Mouse (Mus musculus): ENCODE data around the gene Sec24a. TPM values are rescaled to one million over a fixed set of nuclear protein-coding genes. Genes with fewer than 3 reads are reported as not detected.
"Not testable (repeated sequence)": the region's sequence is repeated elsewhere in the genome, so short reads cannot be mapped to it uniquely, and the experiment has no call there.

Sec24a gene
- polyA plus RNA-seq, 1 experiment from 2014 or later, result 14.6 TPM

- not testable (repeated sequence) for H3K4me2 ChIP-seq (ENCODE audit: low read length); ATAC-seq; H3K4me3 ChIP-seq (replicated peaks; ENCODE audit: low read length); H3K36me3 ChIP-seq (ENCODE audit: control insufficient read depth, insufficient read depth); H3K27me3 ChIP-seq (replicated peaks; ENCODE audit: control insufficient read depth, insufficient read depth, low read length); H3K27ac ChIP-seq (ENCODE audit: low read length); H3K9ac ChIP-seq (replicated peaks; ENCODE audit: low read depth, low read length); H3K9me3 ChIP-seq (ENCODE audit: control insufficient read depth, low read length)
- H3K4me1 ChIP-seq (replicated peaks; ENCODE audit: control insufficient read depth, insufficient read depth, low read length), result peaks cover 12% of the 10 kb centered on the region
- 79% methylated on average over 6 of the region's 6 CpGs for WGBS
These were observed 11.7 kb downstream of the Sec24a start for GRCm38 (mm10) chr11:51751623-51752225.

GRCm38 (mm10) chr11:51746096-51746495, 17.3 kb downstream of the Sec24a start:
- 74% methylated on average over 1 of the region's 1 CpGs for WGBS
- Histone ChIP-seq H3K9me3 (ENCODE audit: control insufficient read depth, low read length) (no peaks in the 10 kb centered on the region), H3K4me2 (ENCODE audit: low read length) (no peak overlapping the region), H3K27me3 (replicated peaks; ENCODE audit: control insufficient read depth, insufficient read depth, low read length) (no peaks in the 10 kb centered on the region), H3K4me1 (replicated peaks; ENCODE audit: control insufficient read depth, insufficient read depth, low read length) (no peaks in the 10 kb centered on the region), H3K9ac (replicated peaks; ENCODE audit: low read depth, low read length) (no peak overlapping the region), H3K36me3 (ENCODE audit: control insufficient read depth, insufficient read depth) (peaks cover 17% of the 10 kb centered on the region), H3K4me3 (replicated peaks; ENCODE audit: low read length) (no peak overlapping the region), H3K27ac (ENCODE audit: low read length) (no peak overlapping the region)
- ATAC-seq, result no peak

GRCm38 (mm10) chr11:51740701-51741100, 22.7 kb downstream of the Sec24a start:
- peaks cover 17% of the 10 kb centered on the region for H3K36me3 ChIP-seq (ENCODE audit: control insufficient read depth, insufficient read depth)
- H3K27me3 ChIP-seq (replicated peaks; ENCODE audit: control insufficient read depth, insufficient read depth, low read length), result no peaks in the 10 kb centered on the region
- H3K4me3 ChIP-seq (replicated peaks; ENCODE audit: low read length), result no peak overlapping the region
- WGBS, result 93% methylated on average over 3 of the region's 3 CpGs
- no peak overlapping the region for H3K4me2 ChIP-seq (ENCODE audit: low read length)
- H3K9ac ChIP-seq (replicated peaks; ENCODE audit: low read depth, low read length), result no peak overlapping the region
- ATAC-seq, result no peak
- no peak overlapping the region for H3K27ac ChIP-seq (ENCODE audit: low read length)
- no peaks in the 10 kb centered on the region for H3K4me1 ChIP-seq (replicated peaks; ENCODE audit: control insufficient read depth, insufficient read depth, low read length)
- H3K9me3 ChIP-seq (ENCODE audit: control insufficient read depth, low read length), result no peaks in the 10 kb centered on the region

GRCm38 (mm10) chr11:51738651-51739403, 24.6 kb downstream of the Sec24a start:
- no peak overlapping the region for H3K4me3 ChIP-seq (replicated peaks; ENCODE audit: low read length)
- no peaks in the 10 kb centered on the region for H3K9me3 ChIP-seq (ENCODE audit: control insufficient read depth, low read length)
- H3K4me1 ChIP-seq (replicated peaks; ENCODE audit: control insufficient read depth, insufficient read depth, low read length), result no peaks in the 10 kb centered on the region
- H3K27ac ChIP-seq (ENCODE audit: low read length), result no peak overlapping the region
- ATAC-seq, result no peak
- no peaks in the 10 kb centered on the region for H3K27me3 ChIP-seq (replicated peaks; ENCODE audit: control insufficient read depth, insufficient read depth, low read length)
- peaks cover 17% of the 10 kb centered on the region for H3K36me3 ChIP-seq (ENCODE audit: control insufficient read depth, insufficient read depth)
- H3K9ac ChIP-seq (replicated peaks; ENCODE audit: low read depth, low read length), result no peak overlapping the region
- WGBS, result 97% methylated on average over 3 of the region's 3 CpGs
- no peak overlapping the region for H3K4me2 ChIP-seq (ENCODE audit: low read length)

GRCm38 (mm10) chr11:51734218-51734617, 29.2 kb downstream of the Sec24a start:
- 99% methylated on average over 11 of the region's 13 CpGs for WGBS

GRCm38 (mm10) chr11:51732883-51733282, 30.6 kb downstream of the Sec24a start:
- H3K4me2 ChIP-seq (ENCODE audit: low read length), result no peak overlapping the region
- H3K9me3 ChIP-seq (ENCODE audit: control insufficient read depth, low read length), result no peaks in the 10 kb centered on the region
- no peaks in the 10 kb centered on the region for H3K4me1 ChIP-seq (replicated peaks; ENCODE audit: control insufficient read depth, insufficient read depth, low read length)
- H3K27ac ChIP-seq (ENCODE audit: low read length), result no peak overlapping the region
- no peak for ATAC-seq
- H3K4me3 ChIP-seq (replicated peaks; ENCODE audit: low read length), result no peak overlapping the region
- H3K9ac ChIP-seq (replicated peaks; ENCODE audit: low read depth, low read length), result no peak overlapping the region
- H3K27me3 ChIP-seq (replicated peaks; ENCODE audit: control insufficient read depth, insufficient read depth, low read length), result no peaks in the 10 kb centered on the region
- H3K36me3 ChIP-seq (ENCODE audit: control insufficient read depth, insufficient read depth), result peaks cover 9% of the 10 kb centered on the region
- 86% methylated on average over 1 of the region's 1 CpGs for WGBS

More at GRCm38 (mm10) chr11:51734218-51734617, 29.2 kb downstream of the Sec24a start:
- H3K4me2 ChIP-seq (ENCODE audit: low read length); H3K27ac ChIP-seq (ENCODE audit: low read length); H3K4me1 ChIP-seq (replicated peaks; ENCODE audit: control insufficient read depth, insufficient read depth, low read length); H3K9me3 ChIP-seq (ENCODE audit: control insufficient read depth, low read length); H3K4me3 ChIP-seq (replicated peaks; ENCODE audit: low read length); H3K9ac ChIP-seq (replicated peaks; ENCODE audit: low read depth, low read length); ATAC-seq; H3K27me3 ChIP-seq (replicated peaks; ENCODE audit: control insufficient read depth, insufficient read depth, low read length); H3K36me3 ChIP-seq (ENCODE audit: control insufficient read depth, insufficient read depth): not testable (repeated sequence)

- H3K9ac ChIP-seq (replicated peaks; ENCODE audit: low read depth, low read length), result no peak overlapping the region
- 93% methylated on average over 11 of the region's 11 CpGs for WGBS
- no peak for ATAC-seq
- H3K4me2 ChIP-seq (ENCODE audit: low read length), result no peak overlapping the region
- no peaks in the 10 kb centered on the region for H3K9me3 ChIP-seq (ENCODE audit: control insufficient read depth, low read length)
- H3K4me3 ChIP-seq (replicated peaks; ENCODE audit: low read length), result no peak overlapping the region
- H3K36me3 ChIP-seq (ENCODE audit: control insufficient read depth, insufficient read depth), result peaks cover 32% of the 10 kb centered on the region
- H3K4me1 ChIP-seq (replicated peaks; ENCODE audit: control insufficient read depth, insufficient read depth, low read length), result no peaks in the 10 kb centered on the region
- no peak overlapping the region for H3K27ac ChIP-seq (ENCODE audit: low read length)
- no peaks in the 10 kb centered on the region for H3K27me3 ChIP-seq (replicated peaks; ENCODE audit: control insufficient read depth, insufficient read depth, low read length)
These were observed 42.4 kb downstream of the Sec24a start for GRCm38 (mm10) chr11:51721066-51721465.

- no peak overlapping the region for H3K9ac ChIP-seq (replicated peaks; ENCODE audit: low read depth, low read length)
- H3K4me1 ChIP-seq (replicated peaks; ENCODE audit: control insufficient read depth, insufficient read depth, low read length), result no peaks in the 10 kb centered on the region
- no peak overlapping the region for H3K4me3 ChIP-seq (replicated peaks; ENCODE audit: low read length)
- no peak overlapping the region for H3K4me2 ChIP-seq (ENCODE audit: low read length)
- H3K36me3 ChIP-seq (ENCODE audit: control insufficient read depth, insufficient read depth), result peaks cover 40% of the 10 kb centered on the region
- H3K27ac ChIP-seq (ENCODE audit: low read length), result no peak overlapping the region
- no peak for ATAC-seq
- whole genome bisulfite sequencing, result 95% methylated on average over 13 of the region's 13 CpGs
- H3K9me3 ChIP-seq (ENCODE audit: control insufficient read depth, low read length), result no peaks in the 10 kb centered on the region
- no peaks in the 10 kb centered on the region for H3K27me3 ChIP-seq (replicated peaks; ENCODE audit: control insufficient read depth, insufficient read depth, low read length)
These were observed 56.4 kb downstream of the Sec24a start for GRCm38 (mm10) chr11:51707080-51707479.

- WGBS, result 97% methylated on average over 10 of the region's 10 CpGs
- no peaks in the 10 kb centered on the region for H3K27me3 ChIP-seq (replicated peaks; ENCODE audit: control insufficient read depth, insufficient read depth, low read length)
- H3K4me2 ChIP-seq (ENCODE audit: low read length), result no peak overlapping the region
- peaks cover 37% of the 10 kb centered on the region for H3K36me3 ChIP-seq (ENCODE audit: control insufficient read depth, insufficient read depth)
- no peak overlapping the region for H3K9ac ChIP-seq (replicated peaks; ENCODE audit: low read depth, low read length)
- H3K4me1 ChIP-seq (replicated peaks; ENCODE audit: control insufficient read depth, insufficient read depth, low read length), result no peaks in the 10 kb centered on the region
- no peak overlapping the region for H3K27ac ChIP-seq (ENCODE audit: low read length)
- H3K9me3 ChIP-seq (ENCODE audit: control insufficient read depth, low read length), result no peaks in the 10 kb centered on the region
- H3K4me3 ChIP-seq (replicated peaks; ENCODE audit: low read length), result no peak overlapping the region
- no peak for ATAC-seq
These were observed 57.0 kb downstream of the Sec24a start for GRCm38 (mm10) chr11:51706451-51706850.
